Mouse (Mus musculus) gastrocnemius, postnatal 10 days (tissue): ENCODE data around the gene Klk1b4. TPM values are rescaled to one million over a fixed set of nuclear protein-coding genes. Genes with fewer than 3 reads are reported as not detected.
"Not testable (repeated sequence)": the region's sequence is repeated elsewhere in the genome, so short reads cannot be mapped to it uniquely, and the experiment has no call there.

ENCODE experiments used
- DNase-seq: peaks from one replicate; pipeline ENCODE4 v3.0.0; 2021; ENCODE audit warnings: mixed read lengths
- long read RNA-seq, 2 experiments: library from polyadenylated mRNA; stranded (forward); transcript quantifications; one replicate each; pipeline ENCODE4 v2.0.0; 2021
- total RNA-seq, 2 experiments: library from RNA; stranded (reverse); gene quantifications; 2 replicates each; pipeline ENCODE4 v1.2.3; 2021

Klk1b4 gene
- total RNA-seq, result not detected
- long read RNA-seq, experiment 1, result 0 reads
- long read RNA-seq, experiment 2, result 0 reads

DNA sequence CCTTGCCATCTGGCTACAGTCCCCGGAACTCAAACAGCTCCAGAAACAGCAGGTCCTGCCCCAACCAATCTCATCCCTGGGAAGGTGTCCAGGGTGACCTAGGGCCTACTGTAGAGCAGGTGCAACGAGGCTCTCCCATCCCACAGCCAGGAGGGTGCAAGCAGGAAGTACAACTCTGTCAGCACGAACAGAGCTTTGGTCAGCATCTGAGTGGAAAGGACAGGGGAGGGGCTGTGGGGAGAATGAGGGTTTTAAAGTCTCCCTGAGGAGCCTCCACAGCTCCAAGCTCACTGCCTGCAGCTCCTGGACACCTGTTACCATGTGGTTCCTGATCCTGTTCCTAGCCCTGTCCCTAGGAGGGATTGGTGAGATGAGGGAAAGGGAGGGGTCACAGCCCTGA is at the start of gene Klk1b4:
Gene Klk1b4 (plus strand): TSS at position 301 of the 400 bp plus-strand sequence.
- not testable (repeated sequence) for DNase-seq

DNA sequence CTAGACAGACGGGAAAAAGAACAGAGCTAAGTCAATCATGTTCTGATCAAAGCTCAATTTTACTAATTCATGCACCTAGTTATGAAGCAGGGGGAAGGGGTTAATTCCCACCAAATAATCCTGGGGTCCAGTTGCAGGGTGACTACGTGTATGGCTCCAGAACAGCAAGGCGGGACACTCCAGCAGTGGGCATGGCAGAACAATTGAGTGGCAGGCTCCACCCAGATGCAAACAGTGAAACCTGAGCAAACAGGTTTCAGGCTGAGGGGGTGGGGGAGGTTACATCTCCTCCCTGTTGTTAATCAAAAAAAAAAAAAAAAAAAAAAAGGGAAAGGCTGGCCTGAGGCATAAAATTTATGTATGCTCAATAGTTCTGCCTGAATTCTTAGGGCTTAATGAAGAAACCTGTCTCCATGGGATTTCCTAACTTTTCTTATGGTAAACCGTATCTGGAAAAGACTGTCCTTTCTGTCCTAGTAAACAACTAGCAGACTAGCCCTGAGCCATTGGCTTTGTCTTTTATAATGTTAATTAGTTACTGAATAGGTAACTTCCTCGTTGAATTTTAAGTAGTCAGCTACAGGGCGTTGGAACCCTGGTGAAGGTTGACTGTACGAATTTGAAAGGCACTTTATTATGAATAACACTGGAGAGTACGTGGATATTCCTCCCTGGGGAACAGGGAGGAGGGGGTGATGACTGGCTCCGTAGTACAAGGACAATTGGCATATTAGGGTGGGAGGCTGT is 27.8 kb upstream of the Klk1b4 start:
- no peak for DNase-seq

DNA sequence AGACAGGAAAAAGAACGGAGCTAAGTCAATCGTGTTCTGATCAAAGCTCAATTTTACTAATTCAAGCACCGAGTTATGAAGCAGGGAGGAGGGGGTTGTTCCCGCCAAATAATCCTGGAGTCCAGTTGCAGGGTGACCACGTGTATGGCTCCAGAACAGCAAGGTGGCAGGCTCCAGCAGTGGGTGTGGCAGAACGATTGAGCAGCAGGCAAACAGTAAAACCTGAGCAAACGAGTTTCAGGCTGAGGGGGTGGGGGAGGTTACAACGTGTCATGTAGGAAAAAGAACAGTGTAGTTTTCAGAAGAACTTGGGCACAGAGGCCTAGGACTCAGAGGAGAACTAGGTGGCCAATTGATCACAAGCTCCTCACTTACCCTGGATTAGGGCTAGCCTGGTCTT is 20.7 kb upstream of the Klk1b4 start:
- not testable (repeated sequence) for DNase-seq

DNA sequence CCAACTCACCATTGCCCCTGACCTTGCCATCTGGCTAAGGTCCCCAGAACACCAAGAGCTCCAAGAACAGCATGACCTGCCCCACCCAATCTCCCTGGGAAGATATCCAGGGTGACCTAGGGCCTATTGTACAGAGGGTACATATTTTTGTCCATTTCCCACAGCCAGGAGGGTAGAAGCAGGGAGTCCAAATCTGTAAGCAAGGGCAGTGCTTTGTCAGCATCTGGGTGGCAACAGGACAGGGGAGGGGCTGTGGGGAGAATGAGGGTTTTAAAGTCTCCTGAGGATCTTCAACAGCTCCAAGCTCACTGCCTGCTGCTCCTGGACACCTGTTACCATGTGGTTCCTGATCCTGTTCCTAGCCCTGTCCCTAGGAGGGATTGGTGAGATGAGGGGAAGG is 19.3 kb upstream of the Klk1b4 start, which contains the start of gene Klk1b24:
Gene Klk1b24 (plus strand): TSS at position 301 of the 400 bp plus-strand sequence.
- not testable (repeated sequence) for DNase-seq

DNA sequence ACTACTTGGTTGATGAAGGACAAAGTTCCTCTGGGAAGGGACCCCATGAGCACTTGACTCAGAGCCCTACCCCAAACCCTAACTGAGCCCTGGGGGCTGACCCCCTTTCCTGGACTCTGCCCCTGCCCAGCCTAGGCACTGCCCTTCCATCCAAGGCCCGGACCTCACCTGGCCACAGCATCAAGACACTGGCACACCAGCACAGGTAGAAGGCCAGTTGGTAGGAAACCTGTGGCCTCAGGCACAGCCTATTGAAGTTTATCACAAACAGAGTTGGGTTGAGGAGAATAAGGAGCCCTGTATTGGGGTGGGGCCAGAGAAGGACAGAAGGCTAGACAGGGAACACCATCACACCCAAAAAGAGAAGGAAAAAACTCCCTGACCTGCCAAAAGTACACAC is 13.8 kb upstream of the Klk1b4 start:
- not testable (repeated sequence) for DNase-seq

DNA sequence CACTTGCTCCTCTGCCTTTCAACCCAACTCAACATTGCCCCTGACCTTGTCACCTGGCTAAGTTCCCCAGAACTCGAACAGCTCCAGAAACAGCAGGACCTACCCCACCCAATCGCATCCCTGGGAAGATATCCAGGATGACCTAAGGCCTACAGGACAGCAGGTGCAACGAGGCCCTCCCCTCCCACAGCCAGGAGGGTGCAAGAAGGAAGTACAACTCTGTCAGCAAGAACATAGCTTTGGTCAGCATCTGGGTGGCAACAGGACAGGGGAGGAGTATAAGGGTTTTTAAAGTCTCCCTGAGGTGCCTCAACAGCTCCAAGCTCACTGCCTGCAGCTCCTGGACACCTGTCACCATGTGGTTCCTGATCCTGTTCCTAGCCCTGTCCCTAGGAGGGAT is 9.3 kb upstream of the Klk1b4 start, which contains the start of gene Klk1b3:
Gene Klk1b3 (plus strand): TSS at position 301 of the 400 bp plus-strand sequence.
- no peak for DNase-seq

DNA sequence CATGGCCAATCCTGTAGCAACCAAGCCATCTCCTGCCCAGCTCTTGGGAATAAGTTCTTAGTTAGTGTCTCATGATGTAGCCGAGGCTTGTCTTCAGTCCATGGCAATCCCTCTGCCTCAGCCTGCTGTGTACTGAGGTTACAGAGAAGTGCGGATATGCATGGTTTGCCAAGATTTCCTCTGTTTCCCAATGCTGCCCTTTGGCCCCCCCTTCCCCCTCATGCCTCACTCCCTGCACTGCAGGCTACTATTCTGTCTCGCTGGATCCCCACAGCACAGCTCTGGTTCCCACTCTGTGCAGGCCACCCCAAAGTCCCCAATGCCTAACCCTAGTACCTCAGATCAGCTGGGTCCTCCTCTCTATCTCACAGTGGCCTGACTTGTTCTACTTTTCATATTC is 1.1 kb downstream of the Klk1b4 start:
- no peak for DNase-seq

DNA sequence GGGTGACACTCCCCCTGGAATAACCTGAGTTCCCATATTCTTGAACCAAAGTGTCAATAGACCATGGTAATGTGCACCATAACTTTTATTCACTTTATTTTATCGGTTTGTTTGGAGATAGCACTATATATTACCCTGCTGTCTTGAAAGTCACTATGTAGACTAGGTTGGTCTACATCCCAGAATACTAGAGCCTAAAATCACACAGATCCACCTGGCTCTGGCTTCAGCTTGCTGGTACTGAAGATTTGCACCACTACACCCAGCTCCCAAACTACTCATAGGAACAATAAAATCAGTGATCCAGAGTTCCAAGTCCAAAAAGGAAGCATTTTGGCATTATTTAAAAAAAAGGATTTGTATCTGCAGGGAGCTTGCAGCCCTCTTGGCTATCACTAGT is 8.4 kb downstream of the Klk1b4 start, which contains the start of gene Klk1b5:
Gene Klk1b5 (plus strand): TSS at position 301 of the 400 bp plus-strand sequence.
- DNase-seq, result no peak

DNA sequence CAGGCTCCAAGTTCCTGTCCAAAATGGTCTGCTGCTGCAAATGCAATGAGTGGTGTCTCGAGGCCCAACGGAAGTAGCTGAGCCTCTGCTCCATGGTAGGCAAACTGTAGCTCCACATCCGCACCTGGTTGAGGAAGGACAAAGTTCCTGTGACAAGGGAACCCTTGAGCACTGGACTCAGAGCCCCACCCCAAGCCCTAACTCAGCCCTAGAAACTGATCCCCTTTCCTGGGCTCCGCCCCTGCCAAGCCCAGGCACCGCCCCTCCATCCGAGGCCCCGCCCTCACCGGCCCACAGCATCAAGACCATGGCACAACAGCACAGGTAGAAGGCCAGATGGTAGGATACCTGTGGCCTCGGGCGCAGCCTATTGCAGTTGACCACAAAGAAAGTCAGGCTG is 14.4 kb downstream of the Klk1b4 start:
- not testable (repeated sequence) for DNase-seq

DNA sequence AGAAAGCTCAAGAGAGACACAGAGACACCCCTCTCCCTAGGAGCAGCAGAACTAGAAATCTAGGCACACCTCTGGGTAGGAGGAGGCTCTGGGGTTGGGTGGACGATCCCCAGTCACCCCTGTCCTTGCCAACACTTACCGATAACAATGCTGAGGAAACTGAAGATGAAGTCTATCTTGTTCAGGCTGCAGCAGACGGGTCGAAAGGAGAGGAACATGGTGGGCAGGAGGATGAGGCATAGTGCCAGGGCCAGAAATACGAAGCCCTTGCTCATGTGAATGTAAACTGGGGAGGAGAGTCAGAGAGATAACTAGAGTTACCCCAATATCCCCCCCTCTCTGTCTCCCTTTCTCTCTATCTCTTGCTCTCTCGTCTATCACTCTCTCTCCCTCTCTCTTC is 15.1 kb downstream of the Klk1b4 start:
- DNase-seq, result not testable (repeated sequence)

DNA sequence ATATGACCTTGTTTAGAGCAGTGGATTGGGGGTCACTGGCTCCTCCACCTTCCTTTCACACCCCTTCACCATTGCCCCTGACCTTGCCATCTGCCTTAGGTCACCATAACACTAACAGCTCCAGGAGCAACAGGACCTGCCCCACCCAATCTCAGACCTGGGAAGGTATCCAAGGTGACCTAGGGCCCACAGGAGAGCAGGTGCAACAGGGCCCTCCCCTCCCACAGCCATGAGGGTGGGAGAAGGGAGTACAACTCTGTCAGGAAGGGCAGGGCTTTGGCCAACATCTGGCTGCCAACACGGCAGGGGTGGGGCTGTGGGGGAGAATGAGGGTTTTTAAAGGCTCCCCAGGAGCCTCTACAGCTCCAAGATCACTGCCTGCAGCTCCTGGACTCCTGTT is 17.8 kb downstream of the Klk1b4 start, which contains the start of gene Klk1:
Gene Klk1 (plus strand): TSS at position 285 of the 400 bp plus-strand sequence.
- DNase-seq, result no peak

DNA sequence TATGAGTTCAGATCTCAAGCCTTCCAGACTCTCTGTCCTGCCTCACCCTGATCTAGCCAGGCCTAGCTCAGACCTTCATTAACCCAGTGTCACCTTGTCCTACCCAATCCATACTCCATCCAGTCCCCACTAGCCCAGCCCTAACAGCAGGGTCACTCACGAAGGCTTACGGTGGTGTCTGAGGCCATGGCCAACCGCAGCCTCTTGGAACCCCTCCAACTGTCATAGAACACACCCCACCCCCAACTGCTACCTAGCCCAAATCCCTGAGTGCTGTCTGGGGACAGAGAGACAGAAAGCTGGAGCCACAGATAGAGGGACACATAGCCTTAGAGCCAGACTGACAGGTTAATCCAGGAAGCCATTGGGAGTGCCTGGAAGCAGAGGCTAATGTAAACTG is 28.7 kb downstream of the Klk1b4 start, which contains the start of gene Gm36864:
Gene Gm36864 (plus strand): TSS at position 269 of the 400 bp plus-strand sequence.
- DNase-seq, result no peak

DNA sequence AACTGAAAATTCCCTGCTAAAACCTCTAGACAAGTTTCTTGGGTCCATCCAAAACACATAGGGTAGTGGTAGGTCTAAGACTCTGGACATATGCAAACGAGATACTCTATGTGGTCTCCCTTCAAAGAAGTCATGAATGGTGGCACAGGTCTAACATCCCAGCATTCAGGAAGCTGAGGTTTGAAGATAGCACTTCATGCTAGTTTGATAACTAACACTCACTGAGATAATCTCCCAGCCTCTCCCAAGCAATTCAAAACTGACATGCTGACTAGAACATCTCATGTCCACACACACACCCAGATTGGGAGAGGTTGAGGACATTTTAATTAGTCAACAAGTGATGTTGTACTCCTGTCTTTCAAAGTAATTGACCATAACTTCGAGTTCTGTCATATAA is 32.7 kb downstream of the Klk1b4 start:
- DNase-seq, result no peak

DNA sequence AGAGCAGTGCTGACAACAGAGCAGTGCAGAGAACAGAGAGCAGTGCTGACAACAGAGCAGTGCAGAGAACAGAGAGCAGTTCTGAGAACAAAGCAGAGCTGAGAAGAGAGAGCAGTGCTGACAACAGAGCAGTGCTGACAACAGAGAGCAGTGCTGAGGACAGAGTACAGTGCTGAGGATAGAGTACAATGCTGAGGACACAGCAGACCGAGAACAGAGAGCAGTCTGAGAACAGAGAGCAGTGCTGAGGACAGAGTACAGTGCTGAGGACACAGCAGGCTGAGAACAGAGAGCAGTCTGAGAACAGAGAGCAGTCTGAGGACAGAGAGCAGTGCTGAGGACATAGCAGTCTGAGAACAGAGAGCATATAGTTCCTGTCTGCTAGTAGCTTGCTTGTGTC is 33.5 kb downstream of the Klk1b4 start:
- no peak for DNase-seq

DNA sequence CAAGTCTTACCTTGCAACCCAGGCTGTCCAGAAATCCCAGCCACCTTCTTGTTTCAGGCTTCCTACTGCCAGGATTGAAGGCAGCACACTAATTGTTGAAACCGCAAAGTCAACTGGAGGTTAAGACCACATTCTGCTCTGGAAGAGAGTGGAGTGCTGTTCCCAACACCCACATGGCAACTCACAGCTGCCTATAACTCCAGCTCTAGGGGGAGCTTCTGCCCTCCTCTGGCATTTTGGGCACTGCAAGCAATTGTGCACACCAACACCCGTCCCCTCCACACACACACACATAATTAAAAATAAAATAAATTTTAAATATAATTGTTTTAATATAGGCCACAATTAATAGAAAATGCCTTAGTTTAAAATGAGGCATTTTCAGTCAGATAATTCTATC is 33.9 kb downstream of the Klk1b4 start:
- no peak for DNase-seq

DNA sequence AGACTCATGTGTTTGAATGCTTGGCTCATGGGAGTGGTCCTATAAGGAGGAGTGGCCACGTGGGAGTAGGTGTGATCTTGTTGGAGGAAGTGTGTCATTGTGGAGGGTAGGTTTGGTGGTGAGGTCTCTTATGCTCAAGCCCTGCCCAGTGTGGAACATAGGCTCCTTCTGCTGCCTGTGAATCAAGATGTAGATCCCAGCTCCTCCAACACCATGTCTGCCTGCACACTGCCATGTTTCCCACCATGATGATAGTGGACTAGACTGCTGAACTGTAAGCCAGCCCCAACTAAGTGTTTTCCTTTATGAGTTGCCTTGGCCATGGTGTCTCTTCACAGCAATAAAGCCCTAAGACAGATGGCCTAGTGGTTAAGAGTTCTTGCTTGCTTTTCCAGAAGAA is 36.8 kb downstream of the Klk1b4 start:
- DNase-seq, result no peak

DNA sequence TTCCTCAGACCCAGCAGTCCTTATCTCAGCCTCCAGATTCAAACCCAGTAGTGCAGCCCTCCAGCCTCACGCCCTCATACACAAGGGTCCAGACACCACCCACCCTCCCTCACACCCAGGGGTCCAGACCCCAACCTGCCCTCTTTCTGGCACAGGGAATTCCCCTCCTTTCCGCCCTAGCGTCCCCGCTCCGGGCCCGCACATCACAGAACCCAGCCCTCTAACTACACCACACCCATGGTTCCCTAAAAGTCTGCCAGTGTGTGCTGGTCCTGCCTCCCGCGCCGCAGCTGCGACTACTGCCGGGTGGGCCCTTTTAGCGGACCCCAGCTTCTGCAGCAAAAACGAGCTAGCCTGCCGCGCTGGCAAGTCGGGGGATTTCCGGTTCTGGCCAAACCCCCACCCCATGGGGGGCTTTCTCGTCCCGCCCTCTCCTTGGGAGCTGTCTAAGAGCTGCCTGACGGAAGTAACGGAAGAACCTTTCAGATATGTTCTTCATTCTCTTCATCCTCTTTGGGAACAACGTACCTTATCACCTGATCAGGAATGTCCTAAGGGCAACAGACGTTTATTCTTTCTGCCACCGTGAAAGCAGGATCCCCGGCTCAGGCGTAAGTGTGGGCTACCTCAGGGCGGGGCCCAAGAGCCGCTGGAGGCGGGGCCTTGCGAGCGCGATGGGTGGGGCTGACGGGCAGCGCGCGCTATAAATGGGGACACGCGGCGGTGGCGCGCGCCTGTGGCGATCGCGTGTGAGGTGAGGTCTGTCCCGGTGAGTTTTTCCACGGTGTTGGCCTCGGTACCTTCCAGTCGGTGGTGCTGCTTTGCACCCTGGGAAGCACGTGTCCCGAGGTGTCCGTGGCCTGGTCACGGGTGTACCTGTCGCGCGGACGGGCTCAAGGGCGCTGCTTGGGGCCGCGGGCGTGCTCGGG is 39.1 kb downstream of the Klk1b4 start, which contains the start of the genes 1700028J19Rik and 2410002F23Rik:
Gene 1700028J19Rik (minus strand): TSS at position 641 of the 929 bp plus-strand sequence.
Gene 2410002F23Rik (plus strand): TSS at position 668 of the 929 bp plus-strand sequence.
- DNase-seq, result peak; percentile 92

DNA sequence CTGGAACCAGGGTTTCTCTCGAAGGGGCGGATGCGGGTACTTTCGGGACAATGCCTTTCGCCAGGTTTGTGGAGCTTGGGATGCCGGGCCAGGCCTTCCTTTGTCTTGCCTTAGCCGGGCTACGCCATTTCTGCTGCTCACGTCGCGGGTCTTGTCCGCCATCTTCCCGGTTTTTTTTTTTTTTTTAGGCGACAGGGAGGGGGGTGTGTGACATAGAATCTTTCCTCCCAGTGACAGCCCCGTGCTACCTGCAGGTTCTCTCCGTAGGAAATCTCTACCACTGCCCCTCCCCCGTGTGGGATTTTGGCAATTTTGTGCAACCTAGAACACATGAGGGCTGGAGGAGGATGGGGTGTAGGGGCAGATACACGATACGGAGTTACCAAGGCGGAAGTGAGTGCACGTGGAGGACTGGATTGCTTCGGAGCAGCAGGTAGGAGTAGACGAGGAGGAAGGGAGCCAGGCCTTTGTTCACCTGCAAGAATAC is 39.8 kb downstream of the Klk1b4 start:
- no peak for DNase-seq

DNA sequence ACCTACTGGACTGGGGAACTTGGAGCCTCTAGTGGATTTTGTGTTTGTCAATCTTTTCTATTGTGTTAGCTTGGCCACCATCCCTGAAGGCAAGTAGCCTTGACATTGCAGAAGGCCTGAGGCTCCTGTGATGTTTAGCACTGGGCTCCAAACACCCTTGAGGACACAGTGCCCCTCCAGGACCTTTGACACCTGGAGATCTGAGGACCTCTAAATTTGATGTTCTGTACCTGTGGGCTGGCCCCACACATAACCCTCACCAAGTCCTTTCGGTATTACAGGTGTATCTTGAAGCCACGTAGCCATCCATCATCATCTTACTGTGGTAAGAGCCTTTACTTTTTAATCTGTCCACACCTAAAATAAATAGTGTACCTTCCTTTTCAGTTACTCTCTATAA is 40.7 kb downstream of the Klk1b4 start:
- no peak for DNase-seq

DNA sequence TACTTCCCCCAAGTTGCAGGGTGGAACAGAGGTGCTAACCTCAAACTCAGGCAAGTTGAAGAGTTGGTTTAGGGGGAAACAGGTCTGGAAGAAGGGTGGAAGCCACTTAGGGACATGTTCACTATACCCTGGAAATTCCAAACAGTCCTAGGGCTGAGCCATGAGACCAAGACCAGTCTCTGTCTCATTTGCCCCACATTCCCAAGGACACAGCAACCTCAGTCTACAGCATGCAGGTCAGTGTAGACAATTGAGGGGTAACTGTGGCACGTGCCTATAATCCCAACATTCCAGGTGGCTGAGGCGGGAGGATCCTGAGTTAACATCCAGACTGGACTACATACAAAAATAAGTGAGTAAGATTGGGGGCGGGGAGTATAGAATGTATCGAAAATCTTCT is 42.0 kb downstream of the Klk1b4 start:
- no peak for DNase-seq

DNA sequence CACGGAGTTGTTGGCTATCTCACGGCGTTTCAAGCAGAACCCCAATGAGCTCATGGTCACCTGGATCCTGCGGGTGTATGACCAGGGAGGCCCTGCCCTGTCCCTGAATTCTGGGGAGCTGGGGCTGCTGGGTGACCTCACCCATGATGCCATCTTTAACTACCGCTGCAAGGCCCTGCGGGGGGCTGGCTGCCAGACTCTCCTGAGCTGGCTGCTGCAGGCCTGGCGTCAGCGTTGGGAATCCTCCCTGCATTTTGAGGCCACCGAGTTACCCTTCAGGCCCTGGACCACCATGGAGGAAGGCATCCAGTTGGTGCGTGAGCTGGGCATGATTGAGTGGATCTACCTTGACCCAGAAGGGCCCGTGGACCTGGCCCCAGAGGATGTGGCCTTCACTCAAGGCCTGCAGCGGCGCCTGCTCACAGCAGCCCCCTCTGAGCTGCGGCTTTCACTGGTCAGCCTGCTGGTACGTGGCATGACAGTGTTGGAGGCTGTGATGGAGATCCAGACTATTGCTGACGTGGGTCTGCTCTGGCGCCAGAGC is 43.6 kb downstream of the Klk1b4 start:
- DNase-seq, result not testable (repeated sequence)

DNA sequence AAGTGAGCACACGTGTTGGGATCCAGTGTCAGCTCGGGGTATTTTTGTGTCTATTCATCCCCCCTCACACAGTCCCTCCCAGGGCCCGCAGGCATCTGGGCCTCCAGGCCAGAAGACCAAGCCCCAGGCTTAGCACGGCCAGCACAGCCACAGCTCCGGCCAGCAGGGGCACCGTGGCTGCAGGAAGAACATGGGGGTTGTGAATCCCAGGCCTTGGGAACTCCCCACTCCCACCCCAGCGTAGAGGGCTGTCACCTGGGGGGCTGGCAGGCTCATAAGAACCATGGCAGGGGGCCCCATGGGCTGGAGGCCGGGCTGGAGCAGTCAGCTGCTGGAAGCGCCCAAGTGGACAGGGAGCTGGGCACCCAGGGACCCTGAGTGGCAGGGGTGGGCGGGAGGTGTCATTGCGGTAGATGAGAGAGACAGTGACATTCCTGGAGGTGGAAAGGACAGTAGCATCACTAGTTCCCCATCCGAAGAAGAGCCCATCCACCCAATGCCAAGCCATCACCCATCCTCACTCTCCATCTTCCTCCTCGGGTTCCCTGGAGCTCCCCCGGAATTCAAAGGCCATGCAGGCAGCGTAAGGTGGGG is 45.9 kb downstream of the Klk1b4 start:
- no peak for DNase-seq
